Mouse (Mus musculus): ENCODE results near the gene Snapc5. TPM values are rescaled to one million over a fixed set of nuclear protein-coding genes. Genes with fewer than 3 reads are reported as not detected.
A peak's percentile ranks its signal among the peaks of the same experiment; 100 is the strongest.

The Snapc5 gene
- total and polyA plus RNA-seq, 3 experiments = 16.7 to 38.2 (median 24.9) TPM

DNA sequence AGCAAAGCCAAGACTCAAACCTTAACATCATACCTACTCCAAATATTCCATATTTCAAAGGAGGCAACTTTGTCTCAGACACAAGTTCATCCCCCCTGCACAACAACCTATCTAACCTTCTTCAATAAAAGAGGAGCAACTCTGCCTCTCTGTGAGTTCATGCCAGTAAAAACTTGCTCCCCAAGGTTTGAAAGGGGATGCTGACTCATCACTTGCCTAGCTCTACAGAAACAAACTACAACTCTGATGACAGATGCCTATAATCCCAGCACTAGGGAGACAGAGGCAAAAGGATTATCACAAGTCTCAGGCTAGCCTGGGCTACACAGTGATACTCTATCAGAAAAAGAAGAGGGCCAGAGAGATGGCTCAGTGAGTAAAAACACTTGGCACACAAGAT is 38.8 kb downstream of the Snapc5 start:
- H3K9me3 ChIP-seq (replicated peaks; ENCODE audit: low read length) = no peaks in the 10 kb centered on the region
- peaks cover 0 to 30% of the 10 kb centered on the region in 2 experiments; a peak in 2 of 4 replicates for H3K4me1 ChIP-seq (ENCODE audit: control insufficient read depth in 1 of 2, insufficient read depth in 2 of 2)
- peaks cover 4 to 62% of the 10 kb centered on the region in 2 experiments for H3K36me3 ChIP-seq (replicated peaks in 1 of 2; ENCODE audit: control insufficient read depth in 1 of 2, insufficient read depth in 1 of 2, low read length in 1 of 2)
- peaks cover 5% of the 10 kb centered on the region for H3K79me2 ChIP-seq (replicated peaks; ENCODE audit: control insufficient read depth, extremely low read depth, insufficient read depth, poor library complexity, severe bottlenecking)
- TF ChIP-seq SIN3A (IDR thresholded peaks at IDR 0.05; ENCODE audit: low read length) (no peak), MAFK (IDR thresholded peaks at IDR 0.05; ENCODE audit: insufficient replicate concordance, low read length) (peak; percentile 58; the same call in 1 of the 2 replicates)
- dilution Hi-C loops (cut with MboI; ENCODE audit: extremely low pct_ligation_motif_present, extremely low pct_unique_long_range_greater_than_20kb, low sequenced_read_pairs) = no loop called here
- H3K27me3 ChIP-seq (replicated peaks) = no peaks in the 10 kb centered on the region
- no peak overlapping the region for H3K9ac ChIP-seq (ENCODE audit: insufficient read depth, low read depth)
- no peak for DNase-seq (ENCODE audit: extremely low read depth)
- H3K4me3 ChIP-seq (replicated peaks in 1 of 3; ENCODE audit: low read depth in 2 of 3, low read length in 2 of 3, poor library complexity in 1 of 3) = no peak overlapping the region
- no peak overlapping the region for H3K4me2 ChIP-seq (ENCODE audit: insufficient read depth, low read depth, poor library complexity, severe bottlenecking)
- in situ Hi-C loops (cut with MboI; ENCODE audit: low pct_ligation_motif_present, low pct_unique_long_range_greater_than_20kb, low sequenced_read_pairs) = no loop called here
- no peak overlapping the region for H3K27ac ChIP-seq (ENCODE audit: insufficient read depth, low read depth)

DNA sequence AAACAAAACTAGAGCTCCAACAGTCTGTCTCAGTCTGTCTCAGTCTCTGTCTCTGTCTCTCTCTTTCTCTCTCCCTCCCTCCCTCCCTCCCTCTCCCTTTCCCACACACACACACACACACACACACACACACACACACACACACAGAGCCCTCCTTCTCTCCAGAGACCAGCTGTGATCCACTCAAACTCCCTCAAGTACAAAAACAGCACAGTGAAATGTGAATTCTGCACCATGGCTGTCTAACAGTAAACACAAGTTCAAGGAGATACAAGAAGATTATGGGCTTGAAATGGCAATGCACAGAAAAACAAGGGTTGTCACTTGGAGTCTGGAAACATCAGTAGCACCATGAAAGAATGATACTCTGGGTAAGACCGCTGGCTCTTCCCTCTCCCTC is 40.2 kb downstream of the Snapc5 start:
- H3K9ac ChIP-seq (ENCODE audit: insufficient read depth, low read depth) = no peak overlapping the region
- in situ Hi-C loops (cut with MboI; ENCODE audit: low pct_ligation_motif_present, low pct_unique_long_range_greater_than_20kb, low sequenced_read_pairs) = no loop called here
- no peaks in the 10 kb centered on the region for H3K27me3 ChIP-seq (replicated peaks)
- peaks cover 0 to 56% of the 10 kb centered on the region in 2 experiments for H3K36me3 ChIP-seq (replicated peaks in 1 of 2; ENCODE audit: control insufficient read depth in 1 of 2, insufficient read depth in 1 of 2, low read length in 1 of 2)
- H3K9me3 ChIP-seq (replicated peaks; ENCODE audit: low read length) = no peaks in the 10 kb centered on the region
- H3K4me1 ChIP-seq (ENCODE audit: control insufficient read depth in 1 of 2, insufficient read depth in 2 of 2) = peaks cover 0 to 30% of the 10 kb centered on the region in 2 experiments; a peak in 2 of 4 replicates
- H3K79me2 ChIP-seq (replicated peaks; ENCODE audit: control insufficient read depth, extremely low read depth, insufficient read depth, poor library complexity, severe bottlenecking) = peaks cover 7% of the 10 kb centered on the region
- no peak overlapping the region for H3K4me3 ChIP-seq (replicated peaks in 1 of 3; ENCODE audit: low read depth in 2 of 3, low read length in 2 of 3, poor library complexity in 1 of 3)
- H3K27ac ChIP-seq (ENCODE audit: insufficient read depth, low read depth) = no peak overlapping the region
- DNase-seq (ENCODE audit: extremely low read depth) = no peak
- TF ChIP-seq NRF1 (IDR thresholded peaks at IDR 0.05; ENCODE audit: low read depth, low read length) (no peak), TCF12 (IDR thresholded peaks at IDR 0.05; ENCODE audit: low read depth, low read length) (no peak), GABPA (IDR thresholded peaks at IDR 0.05; ENCODE audit: insufficient replicate concordance, low read depth, low read length) (no peak), TBP (conservative IDR thresholded peaks at IDR 0.05; ENCODE audit: low read depth, low read length) (no peak), BHLHE40 (IDR thresholded peaks at IDR 0.05; ENCODE audit: low read depth, low read length) (no peak), NELFE (IDR thresholded peaks at IDR 0.05; ENCODE audit: low read depth, low read length) (no peak), JUND (conservative IDR thresholded peaks at IDR 0.05; ENCODE audit: low read depth, low read length) (no peak), RAD21 (IDR thresholded peaks at IDR 0.05; ENCODE audit: low read depth, low read length) (no peak), MAFK (IDR thresholded peaks at IDR 0.05; ENCODE audit: insufficient replicate concordance, low read length) (no peak), CTCF (conservative IDR thresholded peaks at IDR 0.05 in 1 of 2, IDR thresholded peaks at IDR 0.05 in 1 of 2; ENCODE audit: low read depth in 2 of 2, low read length in 2 of 2) (no peak), POLR2AphosphoS2 (IDR thresholded peaks at IDR 0.05; ENCODE audit: low read depth, low read length) (no peak), SMC3 (IDR thresholded peaks at IDR 0.05; ENCODE audit: low read depth, low read length) (no peak), CHD1 (IDR thresholded peaks at IDR 0.05; ENCODE audit: low read depth, low read length) (no peak), E2F4 (IDR thresholded peaks at IDR 0.05; ENCODE audit: insufficient replicate concordance, low read depth, low read length) (no peak), JUN (IDR thresholded peaks at IDR 0.05; ENCODE audit: insufficient read depth, low read depth, low read length) (no peak), MAX (IDR thresholded peaks at IDR 0.05; ENCODE audit: low read length) (no peak), CHD2 (IDR thresholded peaks at IDR 0.05; ENCODE audit: low read length) (no peak)
- H3K4me2 ChIP-seq (ENCODE audit: insufficient read depth, low read depth, poor library complexity, severe bottlenecking) = no peak overlapping the region
- dilution Hi-C loops (cut with MboI; ENCODE audit: extremely low pct_ligation_motif_present, extremely low pct_unique_long_range_greater_than_20kb, low sequenced_read_pairs) = no loop called here
